Mouse (Mus musculus) liver, embryonic 18 days (tissue): ENCODE results near the gene Ccdc141. TPM values are rescaled to one million over a fixed set of nuclear protein-coding genes. Genes with fewer than 3 reads are reported as not detected.

Source experiments
- polyA plus RNA-seq: library from polyadenylated mRNA; depleted of rRNA; stranded (reverse); fragments of >200 nt; gene quantifications from 2 replicates; pipeline ENCODE4 v1.2.3, GENCODE M21; 2012; rRNA removed

Gene Ccdc141
- polyA plus RNA-seq, result 4.3 and 4.4 TPM in 2 replicates

DNA sequence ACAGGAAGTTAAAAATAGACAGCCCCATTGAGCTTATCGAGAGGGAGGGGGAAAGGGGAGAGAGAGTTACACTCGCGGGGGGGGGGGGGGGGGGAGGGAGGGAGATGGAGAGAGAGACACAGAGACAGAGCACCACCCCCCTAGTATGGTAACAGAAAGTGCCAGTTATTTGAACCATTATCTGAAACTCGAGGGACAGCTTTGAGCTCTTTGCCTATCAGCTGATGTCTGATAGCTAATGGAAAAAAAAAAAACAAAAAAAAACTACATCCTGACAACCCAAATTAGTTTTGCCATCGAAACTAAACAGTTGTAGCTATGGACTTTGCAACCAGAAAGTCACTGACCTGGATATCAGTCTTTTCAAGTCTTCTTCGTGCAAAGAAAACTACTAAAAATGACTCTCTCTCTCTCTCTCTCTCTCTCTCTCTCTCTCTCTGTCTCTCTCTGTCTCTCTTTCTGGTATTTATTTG, at the start of gene Ccdc141:
Gene Ccdc141 (minus strand): TSS at position 4 of the 473 bp plus-strand sequence.

GRCm38 (mm10) chr2:76982391-76983145, 187.9 kb downstream of the Ccdc141 start, which contains the start of gene Ttn:
TSS of gene Ttn (minus strand) at chr2:76982547.

Other genes with a start within 250 kb of the Ccdc141 start
- under 0.01 and 0.01 TPM in 2 replicates for gene Ttn, start 188.1 kb downstream of the Ccdc141 start, polyA plus RNA-seq
- gene Sestd1, start 110.0 kb upstream of the Ccdc141 start, polyA plus RNA-seq, result 0.72 and 0.85 TPM in 2 replicates